Comparison of ENCODE assay signal across 9 mouse cellular contexts in genomic region chr13:114964233-114964632, GRCm38 (mm10). TPM values are rescaled to one million over a fixed set of nuclear protein-coding genes. Genes with fewer than 3 reads are reported as not detected.
DNase-seq lines count a peak whose midpoint lies in the region; ATAC-seq and TF ChIP-seq lines count a peak whose summit lies in the region.
"Had no signal": no experiment of that assay in that cellular context is flagged by ENCODE, and none has a peak within 500 bp of the region (broad histone marks: within the 10 kb centered on the region; RNA-seq: fewer than 3 reads in every experiment).

No protein-coding gene starts in this region.

- H3K4me2 ChIP-seq in forebrain, postnatal 0 days (ENCODE audit: low read depth) = no peak overlapping the region

- H3K9ac ChIP-seq in ES-E14 (ENCODE audit: insufficient read depth, low read depth, low read length, poor library complexity, severe bottlenecking) = no peak overlapping the region
- no peak overlapping the region for H3K9ac ChIP-seq in forebrain, postnatal 0 days

- intact Hi-C loops in heart, postnatal 36 days (cut with DNase I) = loop anchor here (1.0 to 10.0 kb wide), 3 partner anchors 33 to 1089 kb away; no protein-coding TSS in a partner anchor

- ATAC-seq in forebrain, postnatal 0 days = peak; percentile 92
- ATAC-seq in neutrophil, adult 5-6 weeks (ENCODE audit: extremely low read depth, insufficient number of reproducible peaks, low FRiP score, poor library complexity, severe bottlenecking) = peak; percentile 93

- 30% methylated on average over 2 of the region's 2 CpGs for WGBS in forebrain, postnatal 0 days

- no peaks in the 10 kb centered on the region for H3K9me3 ChIP-seq in ES-E14 (ENCODE audit: control insufficient read depth, insufficient read depth, low read depth, low read length)
- no peaks in the 10 kb centered on the region for H3K9me3 ChIP-seq in forebrain, postnatal 0 days (ENCODE audit: low read length)

- no peaks in the 10 kb centered on the region for H3K27me3 ChIP-seq in forebrain, postnatal 0 days (ENCODE audit: insufficient read depth, low read length)

- peak; percentile 93 for TF ChIP-seq CTCF in forebrain, postnatal 0 days (IDR thresholded peaks at IDR 0.05; ENCODE audit: low read depth)

- DNase-seq in ES-E14 (ENCODE audit: low read depth, low spot score) = peak; percentile 58
- peak; percentile 68 for DNase-seq in cerebellum, adult 11 months
- peak; percentile 84 for DNase-seq in forebrain, postnatal 0 days
- DNase-seq in heart, postnatal 36 days = peak; percentile 75 to 81
- peak; percentile 85 for DNase-seq in layer of hippocampus, adult 11-12 months (ENCODE audit: low spot score)
- DNase-seq in lung, adult 18-20 months = peak; percentile 71 to 75
- peak; percentile 21 for DNase-seq in testis, postnatal 14 days (ENCODE audit: low spot score)

- no peaks in the 10 kb centered on the region for H3K36me3 ChIP-seq in ES-E14 (ENCODE audit: control insufficient read depth, insufficient read depth, low read length, poor library complexity, severe bottlenecking)
- no peaks in the 10 kb centered on the region for H3K36me3 ChIP-seq in forebrain, postnatal 0 days (ENCODE audit: insufficient read depth)

- no peak overlapping the region for H3K27ac ChIP-seq in ES-E14 (ENCODE audit: insufficient read depth, low read depth, low read length, poor library complexity, severe bottlenecking)
- H3K27ac ChIP-seq in forebrain, postnatal 0 days (ENCODE audit: low read depth, low read length) = no peak overlapping the region
- H3K27ac ChIP-seq: macrophage had no signal

- in situ Hi-C loops in ES-E14 (cut with MboI; ENCODE audit: low sequenced_read_pairs in 2 of 2, unreplicated experiment in 2 of 2) = loop anchor here (10.0 to 25.0 kb wide), 3 partner anchors 127 to 1077 kb away; no protein-coding TSS in a partner anchor

- no peak overlapping the region for H3K4me3 ChIP-seq in ES-E14 (ENCODE audit: insufficient read depth in 1 of 2, low read depth in 1 of 2, low read length in 2 of 2, poor library complexity in 1 of 2, severe bottlenecking in 1 of 2)
- no peak overlapping the region for H3K4me3 ChIP-seq in forebrain, postnatal 0 days (ENCODE audit: low read depth, low read length)

- H3K4me1 ChIP-seq in ES-E14 (ENCODE audit: control insufficient read depth in 2 of 2, insufficient read depth in 2 of 2, low read length in 2 of 2, poor library complexity in 1 of 2) = no peaks in the 10 kb centered on the region
- H3K4me1 ChIP-seq in forebrain, postnatal 0 days (ENCODE audit: insufficient read depth) = no peaks in the 10 kb centered on the region

TF ChIP-seq in ES-E14, 5 proteins besides CTCF, POLR2A, EP300 and RAD21:
- no peak for TF ChIP-seq HCFC1 (IDR thresholded peaks at IDR 0.05; ENCODE audit: borderline replicate concordance, insufficient read depth, low read length)
- no peak for TF ChIP-seq ZNF384 (IDR thresholded peaks at IDR 0.05; ENCODE audit: low read depth, low read length)
- peak; percentile 69 for TF ChIP-seq ZC3H11A (IDR thresholded peaks at IDR 0.05; ENCODE audit: borderline replicate concordance, low read depth, low read length)
TF ChIP-seq in ES-E14: peak in this region for 1.

RNA-seq across cellular contexts. Expression of gene Itga2, which starts 32.3 kb away (rescaled TPM):
- 0.11 and 0.31 TPM in 2 replicates for total RNA-seq in ES-E14 (2012; rRNA removed)
- total RNA-seq in forebrain, postnatal 0 days (2014; rRNA removed) = 0.77 and 0.86 TPM in 2 replicates
- polyA plus RNA-seq in forebrain, postnatal 0 days (2015; fragmentation: Nextera tagmentation; extraction: Ambion mirVana) = 0.36 and 0.63 TPM in 2 replicates
- 1 to 10 TPM in 1 of 2 experiments, under 1 TPM in 1; 0.39 to 1.2 TPM for total RNA-seq in heart, postnatal 36 days (2021)
- total RNA-seq in neutrophil, adult 5-6 weeks (2017) = 3.4 and 4.8 TPM in 2 replicates

Comparison
In these comparisons a context has a peak if more than half of its experiments do, and no peak if none do; other contexts are left out.
1. DNase-seq: peak in every context shown above with its lines; median percentile 85 in layer of hippocampus, adult 11-12 months; 84 in forebrain, postnatal 0 days; 78 in heart, postnatal 36 days; 73 in lung, adult 18-20 months; 68 in cerebellum, adult 11 months; 58 in ES-E14; 21 in testis, postnatal 14 days.